Mouse (Mus musculus) macrophage (primary cell): Measurements from ENCODE around the gene Gxylt2. TPM values are rescaled to one million over a fixed set of nuclear protein-coding genes. Genes with fewer than 3 reads are reported as not detected.

Source experiments
- H3K27ac ChIP-seq: fragments of 350-480 bp; formaldehyde crosslinking; 2 replicates; pipeline ENCODE4 v1.9.0; 2021
- H3K36me3 ChIP-seq: fragments of 350-480 bp; formaldehyde crosslinking; 2 replicates; pipeline ENCODE4 v1.9.0; 2021; ENCODE audit errors: inconsistent target
- H3K4me3 ChIP-seq: fragments of 350-480 bp; formaldehyde crosslinking; 2 replicates; pipeline ENCODE4 v1.9.0; 2021; ENCODE audit errors: inconsistent target
- H3K79me2 ChIP-seq: fragments of 350-480 bp; formaldehyde crosslinking; 2 replicates; pipeline ENCODE4 v1.9.0; 2021; ENCODE audit errors: inconsistent target
- WGBS: methylation state at CpG from one replicate; pipeline ENCODE4 v1.1.7; 2026; ENCODE audit warnings: inconsistent platforms; ENCODE audit not compliant: missing documents; 5-methylcytosine and 5-hydroxymethylcytosine counted together
- polyA plus RNA-seq: library from polyadenylated mRNA; stranded (reverse); fragments of 250-400 nt; gene quantifications from 3 replicates; pipeline ENCODE4 v1.2.4, GENCODE M21; 2018; ENCODE audit warnings: inconsistent platforms

The Gxylt2 gene
- polyA plus RNA-seq, 1 experiment from 2014 or later, result not detected

DNA sequence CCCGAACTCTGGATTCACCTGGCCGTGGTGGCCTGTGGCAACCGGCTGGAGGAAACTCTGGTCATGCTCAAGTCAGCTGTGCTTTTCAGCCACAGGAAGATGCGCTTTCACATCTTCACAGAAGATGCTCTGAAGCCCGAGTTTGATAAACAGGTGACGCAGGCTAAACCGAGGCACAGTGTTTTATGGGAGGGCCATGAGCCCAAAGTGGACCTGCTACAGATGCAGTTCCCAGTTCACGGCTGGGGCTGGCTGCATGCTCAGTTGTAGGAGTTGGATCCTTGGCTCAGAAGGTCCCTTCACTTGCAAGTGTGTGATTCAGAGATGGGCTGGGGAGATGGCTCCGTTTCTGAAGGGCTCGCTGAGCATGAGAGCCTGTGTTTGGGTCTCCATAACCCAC lies 28.7 kb downstream of the Gxylt2 start:
- Histone ChIP-seq H3K79me2 (no peaks in the 10 kb centered on the region), H3K27ac (no peak overlapping the region), H3K4me3 (no peak overlapping the region), H3K36me3 (no peaks in the 10 kb centered on the region)
- 87% methylated on average over 10 of the region's 10 CpGs for WGBS

DNA sequence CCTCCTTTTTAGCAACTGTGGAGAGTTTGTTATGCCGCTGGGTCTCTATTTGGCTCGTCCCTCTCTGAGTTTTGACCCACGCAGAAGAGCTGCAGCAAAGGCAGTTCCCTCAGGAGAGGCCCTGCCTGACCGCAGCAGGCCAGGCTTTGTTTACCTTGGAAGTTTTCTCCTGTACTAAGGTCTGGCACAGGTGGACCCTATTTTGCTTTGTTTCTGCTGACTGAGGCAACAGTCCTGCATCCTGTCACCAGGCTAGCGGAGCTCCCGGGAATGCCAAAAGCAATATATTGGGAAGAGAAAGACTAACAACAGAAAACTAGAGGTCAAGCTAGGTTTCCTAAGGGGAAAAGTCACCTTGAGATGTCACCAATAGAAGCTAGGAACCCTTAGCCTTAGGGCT lies 29.8 kb downstream of the Gxylt2 start:
- H3K27ac ChIP-seq, result no peak overlapping the region
- no peak overlapping the region for H3K4me3 ChIP-seq
- H3K79me2 ChIP-seq, result no peaks in the 10 kb centered on the region
- no peaks in the 10 kb centered on the region for H3K36me3 ChIP-seq
- WGBS, result 97% methylated on average over 6 of the region's 6 CpGs

DNA sequence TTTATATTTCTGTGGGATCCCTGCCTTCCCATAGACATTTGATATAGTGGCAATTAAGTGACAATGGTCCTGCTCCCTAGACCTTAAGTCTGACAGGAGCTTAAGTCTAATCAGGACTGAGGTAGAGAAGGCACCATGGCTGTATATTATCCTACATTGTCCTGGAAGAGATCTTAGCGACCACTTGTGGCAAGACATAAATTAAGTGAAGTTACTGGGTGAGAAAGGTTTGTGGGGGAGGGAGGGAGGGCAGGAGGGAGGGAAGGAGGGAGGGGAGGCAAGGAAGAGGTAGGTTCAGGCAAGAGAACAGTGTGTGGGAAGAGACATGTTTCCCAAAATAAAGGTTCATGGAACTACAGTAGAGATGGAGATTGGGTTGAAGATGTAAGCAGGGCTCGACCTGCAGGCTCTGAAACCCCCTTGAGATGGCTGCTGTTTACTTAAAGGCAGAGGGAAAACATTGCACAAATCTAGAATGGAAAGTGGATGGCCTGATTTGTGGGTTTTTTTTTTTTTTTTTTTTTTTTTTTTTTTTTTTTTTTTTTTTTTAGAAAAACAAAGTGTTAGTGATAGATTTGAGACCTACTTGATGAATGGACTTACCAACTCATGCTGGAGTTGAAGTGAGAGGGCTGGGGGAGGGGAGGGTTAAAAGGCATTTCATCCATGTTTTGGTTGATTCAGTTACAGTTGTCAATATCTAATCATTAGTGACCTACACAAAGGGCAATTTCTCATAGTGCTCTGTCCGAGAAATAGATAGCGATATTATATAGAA lies 54.1 kb downstream of the Gxylt2 start:
- Histone ChIP-seq H3K79me2 (no peaks in the 10 kb centered on the region), H3K27ac (no peak overlapping the region), H3K36me3 (no peaks in the 10 kb centered on the region), H3K4me3 (no peak overlapping the region)
- 82% methylated on average over 4 of the region's 4 CpGs for WGBS

DNA sequence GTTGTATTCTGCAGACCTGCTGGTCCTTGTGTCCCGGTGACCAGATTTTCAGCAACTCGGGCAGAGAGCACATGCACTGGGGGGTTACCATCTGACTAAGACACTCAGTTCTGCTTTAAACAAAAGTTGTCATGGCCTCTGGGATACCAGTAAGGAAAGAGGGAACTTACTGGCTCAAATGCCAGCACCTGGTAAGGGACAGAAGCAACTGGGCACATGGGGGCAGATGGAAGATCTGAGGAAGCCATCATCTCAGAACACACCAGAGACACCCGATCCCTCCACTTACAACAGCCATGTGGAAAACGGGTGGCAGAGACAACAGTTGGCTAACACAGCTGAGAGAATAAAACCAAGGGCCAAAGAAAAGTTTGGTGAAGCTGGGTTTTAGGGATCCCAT lies 63.2 kb downstream of the Gxylt2 start:
- H3K4me3 ChIP-seq, result no peak overlapping the region
- H3K27ac ChIP-seq, result no peak overlapping the region
- 92% methylated on average over 4 of the region's 4 CpGs for WGBS
- H3K36me3 ChIP-seq, result no peaks in the 10 kb centered on the region
- no peaks in the 10 kb centered on the region for H3K79me2 ChIP-seq

DNA sequence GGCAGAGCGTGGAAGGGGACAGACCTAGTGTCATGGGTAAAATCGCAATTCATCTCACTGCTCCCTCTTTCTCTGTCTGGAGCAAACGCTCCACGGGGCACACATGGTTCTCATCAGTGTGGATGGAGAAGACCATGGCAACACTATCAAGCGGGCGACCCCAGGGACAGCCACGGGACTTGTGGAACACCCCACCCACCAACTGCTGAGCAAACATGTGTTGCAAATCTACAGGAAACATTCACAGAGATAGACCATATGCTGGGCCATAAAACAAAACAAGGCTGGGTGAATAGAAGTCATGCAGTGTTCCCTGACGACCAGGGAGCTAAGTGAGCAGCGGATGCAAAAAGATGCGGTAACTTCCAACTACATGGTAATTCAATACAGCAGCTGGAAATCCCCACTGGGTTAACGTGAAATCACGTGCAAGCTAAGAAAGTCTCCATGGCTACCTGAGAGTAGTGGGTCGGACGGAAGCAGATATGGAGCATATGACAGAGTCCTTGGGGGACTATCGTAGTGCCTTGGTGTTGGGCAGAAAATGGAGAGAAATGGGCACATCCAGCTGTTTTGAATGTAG lies 71.5 kb downstream of the Gxylt2 start:
- no peaks in the 10 kb centered on the region for H3K79me2 ChIP-seq
- H3K36me3 ChIP-seq, result no peaks in the 10 kb centered on the region
- no peak overlapping the region for H3K27ac ChIP-seq
- WGBS, result 90% methylated on average over 15 of the region's 15 CpGs
- no peak overlapping the region for H3K4me3 ChIP-seq

DNA sequence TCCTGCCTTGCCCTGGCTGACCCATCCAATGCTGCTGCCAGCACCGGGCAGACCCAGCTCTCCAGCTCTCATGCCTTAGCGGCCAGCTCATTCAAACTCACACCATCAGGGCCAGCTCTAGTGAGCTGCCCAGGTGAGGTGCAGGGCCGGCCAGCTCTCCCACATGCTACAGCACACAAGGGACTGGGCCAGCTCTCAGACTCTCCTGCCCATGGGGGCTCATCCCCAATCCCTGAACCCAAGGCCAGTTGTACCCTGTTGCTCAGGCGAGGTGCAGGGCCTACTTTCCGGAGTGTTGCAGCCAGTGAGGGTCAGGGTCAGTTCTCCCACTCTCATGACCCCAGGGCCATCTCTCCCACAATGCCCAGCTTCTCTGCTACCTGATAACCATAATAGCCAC lies 74.1 kb downstream of the Gxylt2 start:
- H3K4me3 ChIP-seq, result no peak overlapping the region
- WGBS, result 99% methylated on average over 5 of the region's 5 CpGs
- no peaks in the 10 kb centered on the region for H3K79me2 ChIP-seq
- H3K27ac ChIP-seq, result no peak overlapping the region
- H3K36me3 ChIP-seq, result no peaks in the 10 kb centered on the region

DNA sequence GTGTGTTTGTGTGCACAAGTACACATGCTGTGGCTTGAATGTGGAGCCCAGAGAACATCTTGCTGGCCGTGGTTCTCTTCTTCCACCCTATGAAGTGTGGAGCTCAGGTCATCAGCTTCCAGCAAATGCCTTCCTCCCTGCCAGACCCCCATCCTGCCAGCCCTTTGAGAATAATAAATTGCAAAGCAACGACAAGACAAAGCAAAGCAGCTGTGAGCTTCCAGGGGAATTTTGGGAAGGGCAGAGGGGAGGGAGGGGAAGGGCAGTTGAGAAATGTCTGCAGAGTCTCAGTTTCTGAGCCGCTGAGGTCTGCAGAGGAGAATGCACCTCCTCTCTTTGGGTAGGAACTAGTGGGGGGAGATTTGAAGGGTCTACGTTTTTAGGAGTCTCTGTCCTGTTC lies 75.9 kb downstream of the Gxylt2 start:
- no peak overlapping the region for H3K27ac ChIP-seq
- H3K79me2 ChIP-seq, result no peaks in the 10 kb centered on the region
- H3K36me3 ChIP-seq, result no peaks in the 10 kb centered on the region
- no peak overlapping the region for H3K4me3 ChIP-seq
- 62% methylated on average over 4 of the region's 4 CpGs for WGBS

DNA sequence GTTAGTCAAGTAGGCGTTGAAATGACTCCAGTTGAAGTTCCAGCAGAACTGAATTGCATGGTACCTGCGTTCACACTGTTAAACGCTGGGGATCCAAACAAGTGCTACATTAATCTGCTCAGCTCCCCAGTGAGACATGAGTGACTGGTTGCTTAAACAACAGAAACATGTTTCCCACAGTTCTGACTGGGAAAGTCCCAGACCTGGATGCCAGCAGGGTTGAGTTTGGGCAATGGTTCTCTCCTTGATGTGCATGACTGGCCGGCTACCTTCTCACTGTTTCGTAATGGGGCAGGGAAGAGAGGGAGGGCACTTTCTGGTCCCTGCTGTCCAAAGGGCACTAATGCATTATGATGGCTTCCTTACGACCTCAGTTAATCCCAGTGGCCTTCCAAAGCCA lies 77.1 kb downstream of the Gxylt2 start:
- H3K4me3 ChIP-seq, result no peak overlapping the region
- WGBS, result 98% methylated on average over 6 of the region's 6 CpGs
- no peaks in the 10 kb centered on the region for H3K36me3 ChIP-seq
- no peak overlapping the region for H3K27ac ChIP-seq
- H3K79me2 ChIP-seq, result no peaks in the 10 kb centered on the region

DNA sequence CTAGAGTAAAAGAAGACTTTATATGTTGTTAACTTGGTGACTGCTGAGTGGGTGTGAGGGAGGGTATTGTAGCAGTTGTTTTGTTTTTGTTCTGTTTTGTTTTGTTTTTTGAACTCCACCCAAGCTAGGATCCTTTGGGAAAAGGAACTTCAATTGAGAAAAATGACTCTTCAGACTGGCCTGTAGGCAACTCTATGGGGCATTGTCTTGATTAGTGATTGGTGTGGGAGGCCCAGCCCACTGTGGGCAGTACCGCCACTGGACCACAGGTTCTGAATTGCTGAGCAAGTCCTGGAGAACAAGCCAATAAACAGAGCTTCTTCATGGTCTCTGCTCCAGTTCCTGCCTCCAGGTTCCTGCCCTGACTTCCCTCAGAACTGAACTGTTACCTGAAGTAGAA lies 83.2 kb downstream of the Gxylt2 start:
- 100% methylated on average over 1 of the region's 1 CpGs for WGBS

DNA sequence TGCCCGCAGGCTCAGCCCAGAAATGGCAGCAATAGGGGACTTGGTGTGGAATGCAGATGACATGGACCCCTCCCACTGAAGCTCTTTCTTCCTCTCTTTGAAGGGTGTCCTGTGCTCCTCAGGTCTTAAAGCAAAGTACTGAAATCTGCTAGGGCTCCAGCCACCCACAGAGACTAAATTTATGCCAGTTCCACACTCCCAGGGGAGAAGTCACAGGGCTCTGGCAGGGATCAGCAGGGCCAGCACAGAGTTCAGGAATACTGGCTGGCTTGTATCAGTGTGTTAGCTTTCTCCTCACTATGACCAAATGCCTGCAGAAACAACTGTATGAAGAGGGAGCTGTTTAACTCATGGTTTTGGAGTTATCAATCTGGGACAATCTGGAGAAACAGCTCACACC lies 84.6 kb downstream of the Gxylt2 start:
- H3K27ac ChIP-seq, result no peak overlapping the region
- 92% methylated on average over 1 of the region's 1 CpGs for WGBS
- H3K79me2 ChIP-seq, result no peaks in the 10 kb centered on the region
- no peaks in the 10 kb centered on the region for H3K36me3 ChIP-seq
- H3K4me3 ChIP-seq, result no peak overlapping the region

More for the DNA sequence above, 83.2 kb downstream of the Gxylt2 start:
- Histone ChIP-seq H3K4me3 (no peak overlapping the region), H3K36me3 (no peaks in the 10 kb centered on the region), H3K79me2 (no peaks in the 10 kb centered on the region), H3K27ac (no peak overlapping the region)

DNA sequence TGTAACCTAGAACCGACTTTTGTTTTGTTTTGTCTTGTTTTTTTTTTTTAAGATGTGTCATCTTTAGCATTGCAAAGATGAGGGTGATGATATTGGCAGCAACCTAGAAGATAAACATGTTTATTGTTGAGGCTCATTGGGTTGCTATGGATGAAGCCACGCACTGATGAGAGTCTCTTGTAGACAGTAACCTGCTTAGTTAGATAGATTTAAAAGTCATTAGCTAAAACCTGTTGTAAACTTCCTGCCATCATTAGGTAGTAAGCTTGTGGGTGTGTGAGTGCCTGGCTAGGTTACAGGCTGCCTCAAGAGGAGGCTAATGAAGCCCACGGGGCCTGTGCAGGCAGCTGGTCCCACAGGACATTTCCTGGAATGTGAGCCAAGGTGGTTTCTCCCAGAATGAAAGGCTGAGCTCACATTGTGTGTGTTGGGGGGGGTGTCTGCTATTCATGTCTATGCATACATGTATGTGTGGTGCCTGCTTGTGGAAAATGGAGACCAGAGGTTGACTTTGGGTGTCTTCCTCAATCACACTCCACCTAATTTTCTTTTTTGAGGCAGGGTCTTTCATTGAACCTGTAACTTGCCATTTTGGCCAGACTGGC lies 87.6 kb downstream of the Gxylt2 start:
- Histone ChIP-seq H3K4me3 (no peak overlapping the region), H3K27ac (no peak overlapping the region), H3K36me3 (no peaks in the 10 kb centered on the region), H3K79me2 (no peaks in the 10 kb centered on the region)
- WGBS, result 70% methylated on average over 3 of the region's 3 CpGs

DNA sequence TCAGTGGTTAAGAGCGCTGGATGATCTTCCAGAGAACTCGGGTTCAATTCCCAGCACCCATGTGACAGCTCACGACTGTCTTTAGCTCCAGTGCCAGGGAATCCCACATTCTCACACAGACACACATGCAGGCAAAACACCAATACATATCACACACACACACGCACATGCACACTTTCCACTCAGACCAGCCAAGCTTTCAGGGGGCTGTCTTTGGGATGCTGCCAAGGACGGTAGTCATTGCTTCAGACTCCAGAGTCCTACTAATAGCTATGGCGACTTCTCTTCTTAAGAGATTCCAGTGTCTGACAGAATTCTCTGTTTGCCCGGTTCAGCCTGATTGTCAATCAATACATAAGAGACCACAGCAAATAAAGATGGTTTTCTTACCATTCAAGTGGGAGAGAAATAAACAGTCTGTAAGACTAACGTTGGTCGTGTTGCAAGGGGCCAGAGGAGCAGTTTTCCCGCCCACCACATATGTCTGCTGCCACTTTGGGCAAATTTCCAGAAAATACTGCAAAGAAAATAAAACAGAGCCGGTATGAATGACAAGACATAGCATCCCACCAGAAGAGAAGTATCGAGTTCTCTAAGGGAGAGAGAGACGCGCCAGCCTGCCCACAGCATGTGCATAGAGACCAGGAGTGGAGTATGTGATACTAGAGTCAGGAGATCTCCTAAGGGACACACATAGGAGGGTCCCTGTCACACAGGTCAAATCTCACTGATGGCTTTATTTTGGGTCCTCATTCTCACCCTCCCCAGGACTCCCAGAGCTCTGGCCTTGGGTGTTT lies 88.6 kb downstream of the Gxylt2 start:
- WGBS, result 95% methylated on average over 14 of the region's 14 CpGs
- H3K4me3 ChIP-seq, result no peak overlapping the region

DNA sequence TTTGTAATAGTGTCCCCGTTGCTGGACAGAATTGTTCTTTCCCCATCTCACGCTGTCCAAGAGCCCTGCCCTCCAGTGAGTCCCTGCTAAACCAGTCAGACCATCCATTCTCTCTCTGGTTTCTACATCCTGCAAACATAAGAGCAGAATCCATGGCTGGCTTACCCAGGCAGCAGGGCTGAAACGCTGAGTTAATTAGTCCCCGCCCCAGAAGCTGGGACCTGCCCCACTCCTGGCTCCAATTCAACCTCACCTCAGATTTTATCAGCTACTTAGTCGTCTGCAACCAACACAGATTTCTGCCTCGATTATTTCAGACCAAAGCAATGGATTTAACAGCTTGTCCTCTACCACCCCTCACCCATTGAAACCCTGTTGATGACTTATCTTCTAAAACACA lies 91.3 kb downstream of the Gxylt2 start:
- Histone ChIP-seq H3K4me3 (no peak overlapping the region), H3K36me3 (no peaks in the 10 kb centered on the region), H3K27ac (no peak overlapping the region), H3K79me2 (no peaks in the 10 kb centered on the region)
- 38% methylated on average over 6 of the region's 6 CpGs for WGBS

More for the DNA sequence above, 88.6 kb downstream of the Gxylt2 start:
- H3K79me2 ChIP-seq, result no peaks in the 10 kb centered on the region
- H3K36me3 ChIP-seq, result no peaks in the 10 kb centered on the region
- no peak overlapping the region for H3K27ac ChIP-seq

DNA sequence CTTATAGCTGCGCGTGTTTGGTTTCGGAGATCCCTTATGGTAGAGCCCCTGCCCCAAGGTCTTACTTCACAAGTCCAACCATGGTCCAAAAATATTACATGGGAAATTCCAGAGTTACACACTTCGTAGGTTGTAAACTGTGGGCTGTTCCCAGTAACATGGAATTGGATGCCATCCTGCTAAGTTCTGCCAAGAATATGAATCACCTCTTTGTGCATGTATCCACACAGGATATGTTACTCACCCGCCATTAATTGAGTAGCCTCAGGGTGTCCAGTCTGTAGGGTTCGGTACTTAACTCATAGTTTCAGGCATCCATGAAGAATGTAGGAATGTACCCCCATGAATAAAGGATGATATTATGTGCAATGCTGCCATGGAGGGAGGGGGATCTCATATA lies 94.8 kb downstream of the Gxylt2 start:
- WGBS, result 96% methylated on average over 6 of the region's 6 CpGs
- Histone ChIP-seq H3K27ac (no peak overlapping the region), H3K4me3 (no peak overlapping the region), H3K36me3 (no peaks in the 10 kb centered on the region), H3K79me2 (no peaks in the 10 kb centered on the region)

DNA sequence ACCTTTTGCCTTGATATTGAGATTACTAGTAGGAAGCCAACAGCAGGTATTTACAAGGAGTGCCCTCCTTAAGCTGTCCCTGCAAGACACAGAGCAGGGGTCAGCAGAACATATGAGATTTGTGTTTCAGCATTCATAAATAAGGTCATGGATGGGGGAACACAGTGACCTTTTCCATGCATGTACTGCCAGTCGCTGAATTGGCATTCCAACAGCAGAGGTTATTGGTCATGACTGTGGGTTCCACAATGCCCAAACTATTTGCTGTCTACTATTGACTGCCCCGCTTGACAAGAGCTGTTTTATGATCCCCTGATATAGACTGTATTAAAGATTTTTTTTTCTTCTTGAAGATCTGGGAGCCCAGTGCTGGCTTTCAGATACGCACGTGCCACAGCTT lies 95.2 kb downstream of the Gxylt2 start:
- Histone ChIP-seq H3K4me3 (no peak overlapping the region), H3K36me3 (no peaks in the 10 kb centered on the region), H3K27ac (no peak overlapping the region), H3K79me2 (no peaks in the 10 kb centered on the region)
- WGBS, result 96% methylated on average over 4 of the region's 4 CpGs
